Mouse (Mus musculus) MEL (cell line): Measurements from ENCODE around the gene Macf1.

ENCODE experiments used
- CHD2 ChIP-seq: IDR thresholded peaks from 2 replicates; pipeline ENCODE4 v1.6.1; 2011; ENCODE audit warnings: low read length, improper control_type of control experiment
- CTCF ChIP-seq, 3 experiments: IDR thresholded peaks in 2 of 3; conservative IDR thresholded peaks in 1 of 3; 2 replicates each; pipeline ENCODE4 v1.5.1; 2011 to 2012; ENCODE audit warnings: low read length in 3 of 3, low read depth in 2 of 3, mild to moderate bottlenecking in 2 of 3, improper control_type of control experiment in 1 of 3, inconsistent platforms in 1 of 3, mixed read lengths in 1 of 3, moderate library complexity in 1 of 3; ENCODE audit not compliant: control insufficient read depth in 1 of 3, insufficient read depth in 1 of 3, poor library complexity in 1 of 3, severe bottlenecking in 1 of 3
- E2F4 ChIP-seq: IDR thresholded peaks from 2 replicates; pipeline ENCODE4 v1.6.1; 2011; ENCODE audit warnings: low read depth, low read length, improper control_type of control experiment, borderline replicate concordance
- GATA1 ChIP-seq: IDR thresholded peaks from 2 replicates; pipeline ENCODE4 v1.6.1; 2011; ENCODE audit warnings: low read depth, low read length, improper control_type of control experiment
- MAX ChIP-seq: IDR thresholded peaks from 2 replicates; pipeline ENCODE4 v1.6.1; 2011; ENCODE audit warnings: low read length, improper control_type of control experiment
- NELFE ChIP-seq: IDR thresholded peaks from 2 replicates; pipeline ENCODE4 v1.6.1; 2011; ENCODE audit warnings: low read depth, low read length, improper control_type of control experiment
- POLR2AphosphoS2 ChIP-seq: IDR thresholded peaks from 2 replicates; pipeline ENCODE4 v1.6.1; 2011; ENCODE audit warnings: low read length, improper control_type of control experiment
- USF1 ChIP-seq: IDR thresholded peaks from 2 replicates; pipeline ENCODE4 v1.6.1; 2014; ENCODE audit warnings: low read depth, mild to moderate bottlenecking, inconsistent platforms, low read length, improper control_type of control experiment, moderate library complexity
- USF2 ChIP-seq, 2 experiments: IDR thresholded peaks; 2 replicates each; pipeline ENCODE4 v1.6.1; 2011 to 2012; ENCODE audit warnings: improper control_type of control experiment in 2 of 2, low read length in 2 of 2, borderline replicate concordance in 1 of 2, inconsistent platforms in 1 of 2, low read depth in 1 of 2, mild to moderate bottlenecking in 1 of 2; ENCODE audit not compliant: insufficient read depth in 1 of 2
- ZC3H11A ChIP-seq: IDR thresholded peaks from 2 replicates; pipeline ENCODE4 v1.6.1; 2012; ENCODE audit warnings: low read depth, mild to moderate bottlenecking, inconsistent platforms, low read length, improper control_type of control experiment

DNA sequence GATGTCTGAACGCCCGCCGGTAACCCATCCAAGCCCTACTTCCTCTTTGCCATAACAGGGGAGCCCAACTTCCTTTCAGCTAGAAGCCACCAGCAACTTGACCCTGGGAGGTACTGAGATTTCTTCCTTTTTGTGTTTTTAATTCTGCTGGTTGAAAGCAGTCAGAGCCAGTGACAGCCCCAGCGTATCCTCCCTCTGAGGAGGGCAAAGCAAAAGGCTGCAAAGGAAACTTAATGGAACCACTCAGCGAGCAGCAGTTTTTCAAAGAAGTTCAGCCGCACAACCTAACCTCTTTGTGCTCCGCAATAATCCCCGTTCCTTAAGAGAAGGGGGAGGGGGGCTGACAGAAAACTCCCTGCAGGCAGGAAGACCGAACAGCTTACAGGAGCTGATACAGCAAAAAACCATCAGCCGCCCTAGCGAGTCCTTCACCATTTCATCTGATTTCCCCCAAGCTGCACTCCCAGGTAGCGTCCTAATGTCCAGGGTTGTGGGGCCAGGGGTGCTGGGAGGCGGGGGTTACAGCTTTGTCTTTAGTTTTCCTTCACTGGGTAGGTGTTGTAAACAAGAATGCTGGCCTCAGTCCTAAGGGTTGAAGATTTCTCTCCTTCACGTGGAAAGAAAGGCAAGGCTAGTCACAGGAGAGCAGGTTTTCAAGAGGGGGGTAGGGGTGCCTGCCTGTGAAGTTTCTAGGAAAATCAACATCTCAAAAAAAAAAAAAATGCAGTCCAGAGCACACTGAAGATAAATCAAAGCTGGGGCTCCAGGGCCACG lies 21.1 kb downstream of the Macf1 start:
- no peak for TF ChIP-seq CHD2
- no peak for TF ChIP-seq ZC3H11A
- TF ChIP-seq CTCF (IDR thresholded peaks at IDR 0.05 in 2 of 3, conservative IDR thresholded peaks at IDR 0.05 in 1 of 3; ENCODE audit: control insufficient read depth in 1 of 3, insufficient read depth in 1 of 3, low read depth in 2 of 3, low read length in 3 of 3, poor library complexity in 1 of 3, severe bottlenecking in 1 of 3), result no peak
- TF ChIP-seq GATA1, result no peak
- TF ChIP-seq E2F4, result no peak
- TF ChIP-seq NELFE, result no peak
- TF ChIP-seq USF1, result no peak
- no peak for TF ChIP-seq USF2 (IDR thresholded peaks at IDR 0.05; ENCODE audit: borderline replicate concordance in 1 of 2, insufficient read depth in 1 of 2, low read depth in 1 of 2, low read length in 2 of 2)
- no peak for TF ChIP-seq MAX
- no peak for TF ChIP-seq POLR2AphosphoS2
